Mouse (Mus musculus): ENCODE measurements around the gene Nfat5.

Nfat5 gene

GRCm38 (mm10) chr8:107292928-107293601, at the start of gene Nfat5:
TSS of gene Nfat5 (plus strand) at chr8:107293470.
- peak; percentile 82 for DNase-seq

- DNase-seq: no peak
Observed at GRCm38 (mm10) chr8:107244218-107244617, 49.1 kb upstream of the Nfat5 start.

- DNase-seq: no peak
Observed at GRCm38 (mm10) chr8:107248456-107248855, 44.8 kb upstream of the Nfat5 start.

- DNase-seq: no peak
Observed at GRCm38 (mm10) chr8:107251481-107252104, 41.7 kb upstream of the Nfat5 start.

DNA sequence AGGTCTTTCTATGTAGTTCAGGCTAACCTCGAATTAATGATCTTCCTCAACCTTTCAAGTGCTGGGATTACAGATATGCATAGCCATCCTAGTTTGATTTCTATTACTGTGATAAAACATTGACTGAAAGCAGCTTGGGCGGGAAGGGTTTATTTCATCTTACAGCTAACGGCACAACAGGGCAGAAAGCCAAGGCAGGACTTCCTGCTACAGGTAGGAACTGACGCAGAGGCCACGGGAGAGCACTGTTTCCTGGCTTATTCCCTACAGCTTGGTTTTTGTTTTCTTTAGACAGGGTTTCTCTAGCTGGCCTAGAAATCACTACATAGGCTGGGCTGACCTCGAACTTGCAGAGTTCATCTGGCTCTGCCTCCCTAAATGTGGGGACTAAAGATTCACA, 40.1 kb upstream of the Nfat5 start:
- no peak for DNase-seq

- no peak for DNase-seq
Observed at GRCm38 (mm10) chr8:107254403-107254802, 38.9 kb upstream of the Nfat5 start.

DNA sequence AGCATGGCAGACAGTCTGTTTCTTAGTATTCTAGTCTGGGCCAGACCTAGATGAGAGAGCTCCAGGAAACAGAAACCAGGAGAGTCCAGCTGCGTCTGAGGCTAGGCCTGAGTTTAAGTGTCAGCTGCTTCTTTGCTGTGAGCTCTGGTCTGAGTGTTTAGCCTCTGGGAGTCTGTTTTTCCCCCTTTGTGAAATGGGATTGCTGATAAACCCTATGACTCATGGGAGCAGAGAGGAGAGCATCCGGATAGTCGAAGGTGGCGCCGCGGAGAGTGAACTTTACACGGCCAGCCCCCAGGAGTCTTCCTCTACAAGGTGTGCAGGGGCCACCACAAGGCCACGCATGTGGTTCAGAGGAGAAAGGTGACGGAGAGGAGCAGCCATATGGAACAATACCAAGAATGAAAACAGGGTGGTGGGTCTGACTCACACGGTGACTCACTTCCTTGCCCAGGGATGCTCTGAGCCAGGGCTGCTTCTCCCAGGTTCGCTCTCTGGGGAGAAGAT, 38.3 kb upstream of the Nfat5 start:
- no peak for DNase-seq

GRCm38 (mm10) chr8:107257223-107257622, 36.0 kb upstream of the Nfat5 start:
- no peak for DNase-seq

GRCm38 (mm10) chr8:107260120-107260519, 33.1 kb upstream of the Nfat5 start:
- DNase-seq: no peak

DNA sequence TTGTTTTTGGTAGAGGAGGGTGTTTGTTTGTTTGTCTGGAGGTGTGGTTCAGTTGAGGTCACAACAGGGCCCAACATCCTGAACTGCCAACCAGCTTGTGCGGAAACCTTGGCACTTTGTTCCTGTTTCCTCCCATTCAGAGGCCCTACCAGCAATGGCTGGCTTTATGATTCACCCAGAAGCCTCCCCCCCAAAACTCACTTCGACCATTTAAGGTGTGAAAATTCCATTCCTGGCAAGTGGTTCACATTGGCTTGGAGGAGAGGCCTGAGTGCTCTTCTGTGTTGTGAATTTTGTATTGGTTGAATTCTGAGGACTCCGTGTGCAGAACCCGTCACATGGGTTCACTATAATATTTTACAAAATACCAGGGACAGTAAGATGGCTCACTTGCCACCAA, 32.1 kb upstream of the Nfat5 start:
- DNase-seq: no peak

- DNase-seq: no peak
Observed at GRCm38 (mm10) chr8:107262046-107262705, 31.1 kb upstream of the Nfat5 start.

DNA sequence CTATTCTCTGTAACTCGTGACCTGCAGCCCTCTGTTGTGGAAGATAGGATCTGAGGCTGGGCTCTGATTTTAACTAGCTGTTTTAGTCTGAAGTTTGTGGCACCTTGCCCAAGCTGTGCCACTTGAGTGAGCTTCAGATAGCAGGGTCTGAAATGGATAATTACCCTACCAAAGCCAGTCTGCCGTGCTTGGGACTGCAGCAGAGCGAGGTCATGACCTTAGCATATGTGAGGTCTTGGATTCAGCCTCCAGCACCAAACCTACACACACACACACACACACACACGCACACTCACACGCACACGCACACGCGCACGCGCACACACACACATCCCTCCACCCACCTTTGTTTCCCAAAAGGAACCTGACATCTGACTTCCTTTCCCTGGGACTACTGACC, 27.5 kb upstream of the Nfat5 start:
- no peak for DNase-seq

DNA sequence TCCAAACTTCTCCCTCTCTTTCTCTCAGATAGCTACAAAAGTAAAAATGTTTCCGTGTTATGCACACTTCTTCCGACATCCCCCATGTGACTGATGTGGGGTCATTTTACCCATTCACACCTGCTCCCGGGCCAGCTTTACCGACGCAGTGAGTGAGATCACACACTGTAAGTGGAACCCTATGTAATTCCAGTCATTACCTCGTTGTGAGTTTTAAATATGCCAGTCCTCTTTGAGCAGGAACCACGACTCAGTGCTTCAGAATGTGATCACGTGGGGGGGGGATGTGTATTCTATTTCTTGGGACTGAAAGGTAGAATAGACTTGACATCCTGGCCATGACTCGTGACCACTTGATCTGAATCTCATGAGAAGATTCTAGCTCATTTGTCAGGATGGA, 24.8 kb upstream of the Nfat5 start:
- DNase-seq: no peak

GRCm38 (mm10) chr8:107269191-107269590, 24.1 kb upstream of the Nfat5 start:
- DNase-seq: no peak

GRCm38 (mm10) chr8:107269617-107270139, 23.6 kb upstream of the Nfat5 start:
- no peak for DNase-seq

DNA sequence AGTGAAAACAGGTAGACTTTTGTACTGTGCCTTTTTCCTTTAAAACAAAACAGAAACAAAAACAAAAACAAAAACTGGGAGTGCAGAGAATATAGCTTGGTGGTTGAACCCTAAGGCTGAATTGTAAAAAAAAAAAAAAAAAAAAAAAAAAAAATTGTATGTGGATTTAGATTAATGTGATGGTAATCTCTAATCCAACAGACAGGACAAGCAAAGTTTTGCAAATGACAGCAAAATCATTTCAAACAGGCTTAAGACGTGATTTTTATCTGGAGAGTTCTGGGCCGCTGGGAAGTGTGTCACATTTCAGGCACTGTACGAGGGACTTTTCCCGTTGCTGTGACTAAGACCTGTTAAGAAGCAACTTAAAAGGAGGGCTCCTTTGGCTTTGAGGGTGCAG, 23.0 kb upstream of the Nfat5 start:
- no peak for DNase-seq

DNA sequence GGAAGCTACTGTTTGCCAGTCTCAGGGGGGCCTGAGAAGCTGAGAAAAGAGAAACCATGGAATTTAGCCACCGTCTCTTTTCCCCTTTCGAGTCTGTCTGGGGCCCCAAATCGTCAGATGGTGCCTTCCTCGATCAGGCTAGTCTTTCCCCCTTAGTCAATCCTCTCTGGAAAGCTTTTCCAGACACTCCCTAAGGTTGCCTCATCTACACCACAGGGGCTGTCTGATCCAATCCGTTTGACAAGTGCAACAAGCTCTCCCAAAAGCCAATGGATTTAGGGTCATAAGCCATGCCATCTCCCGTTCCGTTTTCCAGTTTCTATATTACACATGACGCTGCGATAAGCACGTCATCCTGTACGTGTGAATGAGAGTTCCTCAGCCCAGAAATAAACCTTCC, 22.5 kb upstream of the Nfat5 start:
- DNase-seq: no peak

DNA sequence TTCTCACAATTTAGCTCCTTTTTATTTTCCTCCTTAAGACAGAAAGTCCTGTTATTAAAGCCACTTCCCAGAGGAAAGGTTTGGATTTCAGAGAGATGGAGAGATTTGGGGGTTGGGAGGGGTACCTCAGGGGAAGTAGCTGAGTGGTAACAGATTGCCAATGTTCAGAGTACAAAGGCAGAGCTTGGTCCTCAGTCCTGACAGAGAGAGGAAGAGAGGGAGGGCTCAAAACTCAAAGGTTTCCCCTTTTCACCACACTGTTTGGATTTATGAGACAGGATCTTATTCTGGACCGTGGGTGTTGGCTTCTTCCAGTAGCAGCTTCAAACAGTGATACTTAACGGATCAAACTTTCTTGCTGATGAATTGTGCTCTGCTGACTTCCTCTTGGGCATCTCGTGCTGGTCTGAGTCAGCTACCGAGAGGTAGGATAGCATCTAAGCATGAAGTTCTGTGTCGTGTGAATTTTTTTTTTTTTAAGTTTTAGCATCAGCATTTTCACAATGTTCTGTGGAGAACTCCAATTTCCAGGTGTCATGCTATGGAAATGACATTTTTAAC, 15.9 kb upstream of the Nfat5 start:
- no peak for DNase-seq

DNA sequence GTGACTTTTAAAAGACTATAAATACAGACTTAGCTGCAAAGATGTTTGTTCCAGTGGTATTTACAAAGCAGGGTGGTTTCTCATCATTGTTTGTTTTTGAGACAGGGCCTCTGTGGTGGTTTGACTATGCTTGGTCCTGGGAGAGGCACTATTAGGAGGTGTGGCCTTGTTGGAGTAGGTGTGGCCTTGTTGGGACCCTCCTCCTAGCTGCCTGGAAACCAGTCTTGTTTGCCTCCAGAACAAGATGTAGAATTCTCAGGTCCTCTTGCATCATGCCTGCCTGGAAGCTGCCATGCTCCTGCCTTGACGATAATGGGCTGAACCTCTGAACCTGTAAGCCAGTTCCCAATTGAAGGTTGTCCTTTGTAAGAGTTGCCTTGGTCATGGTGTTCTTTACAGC, 14.7 kb upstream of the Nfat5 start:
- DNase-seq: no peak

DNA sequence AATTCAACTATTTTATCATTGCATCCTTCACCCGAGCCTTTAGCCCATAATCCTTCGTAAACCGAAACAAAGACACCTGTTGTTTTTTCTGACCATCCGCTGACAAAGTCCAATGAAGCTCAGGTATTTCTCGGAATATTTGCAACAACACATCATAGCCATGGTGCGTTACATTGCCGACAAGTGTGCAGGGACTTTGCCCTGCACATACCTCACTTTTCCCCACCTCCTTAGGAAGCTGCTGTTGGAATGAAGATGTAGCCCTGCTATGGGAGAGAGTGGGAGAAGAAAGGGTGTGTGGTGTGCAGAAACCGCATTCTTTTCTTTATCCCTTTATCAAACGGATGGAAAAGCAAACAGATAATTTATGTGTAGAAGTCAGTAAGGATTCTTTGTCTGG, 6.6 kb upstream of the Nfat5 start:
- no peak for DNase-seq

DNA sequence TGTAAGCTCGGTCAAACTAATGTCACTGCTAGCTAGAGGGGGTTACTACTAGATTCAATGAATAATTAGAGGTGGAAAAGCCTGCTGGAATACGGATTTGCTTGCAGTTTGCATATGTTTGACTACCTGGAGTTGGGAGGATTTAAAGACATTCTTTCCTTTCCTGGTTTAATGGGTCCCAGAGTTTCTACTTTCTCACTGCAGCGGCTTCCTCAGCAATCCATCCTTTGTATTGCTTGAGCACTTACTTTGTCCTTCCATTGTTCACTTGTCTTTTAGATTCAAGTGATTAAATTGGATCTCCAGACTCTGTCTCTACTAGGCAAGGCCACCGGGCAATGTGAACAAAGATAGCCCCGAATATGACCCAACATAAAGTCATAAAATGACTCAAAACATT, 5.7 kb upstream of the Nfat5 start:
- DNase-seq: no peak

- no peak for DNase-seq
Observed at GRCm38 (mm10) chr8:107291171-107291601, 2.1 kb upstream of the Nfat5 start.

- DNase-seq: no peak
Observed at GRCm38 (mm10) chr8:107292119-107292927, 947 bp upstream of the Nfat5 start.

Measured in right cerebral cortex, postnatal 14 days (tissue).